Mouse (Mus musculus): ENCODE data around the gene Kif14.

- TF ChIP-seq CTCF (IDR thresholded peaks at IDR 0.05) = no peak
- TF ChIP-seq EP300 (IDR thresholded peaks at IDR 0.05) = no peak
These were observed 47.0 kb downstream of the Kif14 start for GRCm38 (mm10) chr1:136513181-136513580.

Measured in lung, postnatal 0 days (tissue).